Mouse (Mus musculus): ENCODE results near the gene Ptpn1.

Ptpn1 gene

GRCm38 (mm10) chr2:167920041-167920440, 11.8 kb upstream of the Ptpn1 start:
- in situ Hi-C loops (cut with MboI, MseI) = no loop called here

- in situ Hi-C loops (cut with MboI, MseI) = no loop called here
These were observed 10.8 kb upstream of the Ptpn1 start for GRCm38 (mm10) chr2:167920960-167921495.

- in situ Hi-C loops (cut with MboI, MseI) = no loop called here
These were observed 10.0 kb upstream of the Ptpn1 start for GRCm38 (mm10) chr2:167921823-167922222.

- in situ Hi-C loops (cut with MboI, MseI) = no loop called here
These were observed 7.8 kb upstream of the Ptpn1 start for GRCm38 (mm10) chr2:167924011-167924410.

GRCm38 (mm10) chr2:167924803-167925604, 6.9 kb upstream of the Ptpn1 start:
- in situ Hi-C loops (cut with MboI, MseI) = loop anchor here (25.0 kb wide), 3 partner anchors 938 to 1913 kb away; partner anchors contain the start of gene Stau1 (in 1 of the 2)

DNA sequence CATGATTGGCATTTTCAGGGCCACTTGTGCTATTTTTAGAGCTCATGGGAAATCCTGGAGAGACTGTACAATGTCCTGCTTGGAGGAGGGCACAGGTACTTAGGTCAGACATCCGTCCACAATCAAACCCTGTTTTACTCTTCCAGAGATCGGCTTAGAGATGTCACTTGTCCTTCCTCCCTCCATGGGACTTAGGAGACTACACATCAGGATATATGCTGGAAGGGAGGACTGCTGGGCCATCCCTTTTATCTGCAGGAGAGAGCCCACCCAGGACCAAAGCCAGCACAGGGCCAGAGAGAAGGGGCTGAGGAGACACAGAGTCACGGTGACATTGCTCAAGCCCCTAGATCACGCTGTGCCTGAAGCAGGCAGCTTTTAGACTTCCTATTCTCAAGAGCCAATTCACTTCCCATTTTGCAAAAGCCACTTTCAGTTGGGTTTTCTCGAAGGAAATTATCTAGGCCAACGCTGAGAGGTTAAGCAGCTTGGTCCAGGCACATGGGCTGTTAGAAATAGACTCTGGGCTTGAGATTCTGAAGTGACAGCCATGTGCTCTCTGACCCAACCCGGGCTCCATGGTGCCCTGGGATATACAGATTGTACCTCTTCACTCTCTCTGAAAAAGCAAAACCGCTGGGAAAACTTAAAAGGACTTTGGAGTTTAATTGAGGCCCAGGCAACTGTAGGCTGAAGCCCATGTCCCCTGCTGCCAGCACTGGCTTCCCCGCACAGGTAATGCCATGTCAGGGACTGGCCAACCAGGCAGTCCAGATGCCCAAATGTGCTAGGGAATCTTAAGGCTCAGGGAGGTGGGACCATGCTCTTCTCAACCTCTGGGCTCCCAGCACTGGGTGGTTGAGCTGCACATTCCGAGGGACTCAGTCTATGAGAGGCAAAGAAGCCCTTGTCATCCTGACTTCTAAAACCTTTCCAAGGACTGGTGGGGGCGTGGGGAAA, 5.7 kb upstream of the Ptpn1 start:
- in situ Hi-C loops (cut with MboI, MseI) = loop anchor here (25.0 kb wide), 3 partner anchors 939 to 1914 kb away; partner anchors contain the start of gene Stau1 (in 1 of the 2)

- in situ Hi-C loops (cut with MboI, MseI) = loop anchor here (25.0 kb wide), 3 partner anchors 941 to 1916 kb away; partner anchors contain the start of gene Stau1 (in 1 of the 2)
These were observed 3.8 kb upstream of the Ptpn1 start for GRCm38 (mm10) chr2:167928002-167928526.

- in situ Hi-C loops (cut with MboI, MseI) = loop anchor here (25.0 kb wide), 3 partner anchors 942 to 1917 kb away; partner anchors contain the start of gene Stau1 (in 1 of the 2)
These were observed 2.9 kb upstream of the Ptpn1 start for GRCm38 (mm10) chr2:167928972-167929371.

DNA sequence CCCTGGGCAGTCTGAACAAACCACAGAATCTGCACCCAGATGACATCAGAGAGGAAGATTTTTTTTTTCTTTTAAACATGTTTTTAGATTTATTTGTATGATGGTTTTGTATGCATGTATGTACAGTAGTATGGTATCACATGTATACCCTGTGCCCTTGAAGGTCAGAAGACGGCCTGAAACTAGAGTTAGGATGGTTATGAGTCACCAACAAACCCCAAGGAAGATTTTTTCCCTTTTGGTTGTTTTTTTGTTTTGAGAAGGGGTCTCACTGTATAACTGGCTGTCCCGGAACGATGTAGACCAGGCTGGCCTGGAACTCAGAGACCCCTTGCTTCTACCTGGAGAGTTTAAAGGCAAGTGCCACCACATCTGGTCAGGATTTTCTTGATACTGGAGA, 882 bp upstream of the Ptpn1 start:
- in situ Hi-C loops (cut with MboI, MseI) = loop anchor here (10.0 to 25.0 kb wide), 4 partner anchors 944 to 1919 kb away; partner anchors contain the start of genes Cse1l (in 1 of the 2) and Stau1 (in 1 of the 2)

DNA sequence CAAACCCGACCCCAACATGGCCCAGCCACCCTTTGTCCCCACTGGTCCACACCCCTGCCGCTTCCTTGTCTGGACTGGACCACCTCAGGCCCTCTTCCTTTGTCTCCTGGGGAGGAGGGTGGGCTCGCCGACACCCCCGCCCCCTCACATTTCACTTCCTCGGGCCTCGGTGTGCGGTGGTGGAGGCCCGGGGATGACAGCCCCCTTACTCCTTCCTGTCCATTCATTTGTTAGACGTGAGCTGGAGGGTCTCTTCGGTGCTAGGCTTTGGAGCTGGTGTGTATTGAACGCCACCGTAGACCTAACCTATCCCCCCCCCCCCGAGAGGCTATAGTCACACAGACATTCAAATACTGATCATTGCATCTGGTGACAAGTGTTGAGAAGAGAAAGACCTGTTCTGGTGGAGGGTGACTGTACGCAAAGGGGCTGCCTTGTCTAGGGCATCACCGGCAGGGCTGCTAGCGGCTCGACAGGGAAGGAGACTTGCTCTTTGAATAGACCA, 922 bp downstream of the Ptpn1 start:
- in situ Hi-C loops (cut with MboI, MseI) = loop anchor here (10.0 to 25.0 kb wide), 4 partner anchors 945 to 1920 kb away; partner anchors contain the start of genes Cse1l (in 1 of the 2) and Stau1 (in 1 of the 2)

DNA sequence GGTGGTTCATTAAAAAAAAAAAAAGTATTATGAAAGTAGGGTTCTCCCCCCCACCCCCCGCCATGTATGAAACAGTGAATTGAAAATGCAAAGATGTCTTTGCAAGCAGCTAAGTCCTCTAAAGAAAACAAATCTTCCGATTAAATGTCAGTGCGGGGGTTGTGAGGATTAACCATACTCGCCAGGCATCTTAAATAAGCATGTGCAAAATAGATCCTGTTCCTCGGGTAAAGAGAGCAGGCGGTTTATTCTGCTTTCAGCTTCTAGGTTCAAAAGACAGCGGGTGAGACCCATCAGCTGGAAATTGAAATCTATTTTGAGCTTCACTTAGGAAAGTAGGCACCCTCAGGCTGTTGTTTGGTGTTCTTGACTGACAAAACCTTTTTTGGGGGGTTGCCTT, 1.5 kb downstream of the Ptpn1 start:
- in situ Hi-C loops (cut with MboI, MseI) = loop anchor here (10.0 to 25.0 kb wide), 4 partner anchors 946 to 1921 kb away; partner anchors contain the start of genes Cse1l (in 1 of the 2) and Stau1 (in 1 of the 2)

GRCm38 (mm10) chr2:167935956-167936355, 4.1 kb downstream of the Ptpn1 start:
- in situ Hi-C loops (cut with MboI, MseI) = loop anchor here (10.0 to 25.0 kb wide), 4 partner anchors 949 to 1924 kb away; partner anchors contain the start of genes Cse1l (in 1 of the 2) and Stau1 (in 1 of the 2)

DNA sequence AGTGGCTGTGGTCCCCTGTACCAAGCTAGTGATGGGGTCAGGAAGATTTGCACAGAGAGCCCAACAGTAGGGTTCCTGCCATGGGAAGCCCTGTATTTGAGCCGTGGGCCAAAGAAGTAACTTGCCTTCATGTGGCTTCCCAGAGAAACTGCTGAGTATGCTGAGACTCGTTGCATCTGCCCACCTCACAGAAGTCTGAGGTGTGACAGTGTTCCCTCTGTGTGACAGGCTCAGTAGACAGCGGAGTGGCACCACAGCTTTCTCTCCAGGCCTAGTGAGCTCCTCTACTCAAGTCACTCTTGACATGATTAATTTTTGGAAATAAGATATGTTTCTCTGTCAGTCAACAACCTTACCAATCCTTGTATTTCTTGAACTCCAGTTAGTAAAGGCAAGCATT, 6.9 kb downstream of the Ptpn1 start:
- in situ Hi-C loops (cut with MboI, MseI) = loop anchor here (10.0 to 25.0 kb wide), 4 partner anchors 951 to 1926 kb away; partner anchors contain the start of genes Cse1l (in 1 of the 2) and Stau1 (in 1 of the 2)

GRCm38 (mm10) chr2:167939204-167939603, 7.3 kb downstream of the Ptpn1 start:
- in situ Hi-C loops (cut with MboI, MseI) = loop anchor here (10.0 to 25.0 kb wide), 4 partner anchors 952 to 1927 kb away; partner anchors contain the start of genes Cse1l (in 1 of the 2) and Stau1 (in 1 of the 2)

DNA sequence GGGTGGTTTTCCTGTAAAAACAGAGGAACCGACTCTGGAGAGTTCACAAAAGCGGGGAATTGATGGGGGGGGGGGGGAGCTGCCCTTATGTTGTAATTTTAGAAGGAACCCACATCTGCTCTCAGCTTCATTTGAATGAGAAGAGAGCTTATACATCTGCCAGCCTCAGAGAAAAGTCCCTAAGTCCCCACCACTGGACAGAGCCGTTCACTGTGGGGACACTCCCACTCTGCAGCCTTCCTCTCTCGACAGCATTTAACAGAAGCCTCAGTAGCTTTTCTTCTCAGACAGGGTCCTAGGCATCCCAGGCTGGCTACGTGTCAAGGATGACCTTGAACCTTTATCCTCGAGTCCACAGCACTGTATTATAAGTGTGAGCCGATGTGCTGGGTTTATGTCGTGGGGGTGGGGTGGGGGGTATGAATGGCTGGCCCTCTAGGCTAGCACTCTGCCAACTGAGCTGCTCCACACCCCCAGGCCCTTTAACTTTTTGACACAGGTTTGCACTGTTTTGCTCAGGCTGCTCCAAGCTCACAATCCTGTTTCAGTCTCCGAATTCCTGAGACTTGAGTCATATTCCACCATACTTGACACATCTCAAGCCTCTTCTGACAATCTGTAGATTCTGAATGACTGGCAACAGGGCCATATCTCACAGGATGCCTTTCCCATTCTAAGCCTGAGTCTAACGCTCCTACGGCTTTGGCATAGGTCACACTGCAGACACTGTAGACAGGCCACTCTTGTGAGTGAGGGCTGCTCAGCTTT, 8.0 kb downstream of the Ptpn1 start:
- in situ Hi-C loops (cut with MboI, MseI) = loop anchor here (10.0 to 25.0 kb wide), 5 partner anchors 875 to 1928 kb away; partner anchors contain the start of genes Cse1l (in 1 of the 2), Stau1 (in 1 of the 2) and Znfx1 (in 1 of the 2)

- in situ Hi-C loops (cut with MboI, MseI) = loop anchor here (10.0 to 25.0 kb wide), 4 partner anchors 876 to 1928 kb away; partner anchors contain the start of genes Stau1 (in 1 of the 2) and Znfx1 (in 1 of the 2)
These were observed 8.8 kb downstream of the Ptpn1 start for GRCm38 (mm10) chr2:167940636-167941035.

GRCm38 (mm10) chr2:167941320-167941719, 9.5 kb downstream of the Ptpn1 start:
- in situ Hi-C loops (cut with MboI, MseI) = loop anchor here (10.0 to 25.0 kb wide), 4 partner anchors 877 to 1929 kb away; partner anchors contain the start of genes Stau1 (in 1 of the 2) and Znfx1 (in 1 of the 2)

- in situ Hi-C loops (cut with MboI, MseI) = loop anchor here (10.0 to 25.0 kb wide), 4 partner anchors 877 to 1929 kb away; partner anchors contain the start of genes Stau1 (in 1 of the 2) and Znfx1 (in 1 of the 2)
These were observed 9.9 kb downstream of the Ptpn1 start for GRCm38 (mm10) chr2:167941745-167942176.
